Mouse (Mus musculus) embryonic facial prominence, embryonic 10.5 days (tissue): ENCODE data around the gene H60b. TPM values are rescaled to one million over a fixed set of nuclear protein-coding genes. Genes with fewer than 3 reads are reported as not detected.
A peak's percentile ranks its signal among the peaks of the same experiment; 100 is the strongest.
"Not testable (repeated sequence)": the region's sequence is repeated elsewhere in the genome, so short reads cannot be mapped to it uniquely, and the experiment has no call there.

Experiments
- DNase-seq: peaks from one replicate; pipeline ENCODE4 v3.0.0-alpha.2; 2017; ENCODE audit warnings: low spot score
- H3K27ac ChIP-seq: fragments of 300-500 bp; sonication (generic); replicated peaks from 2 replicates; pipeline ENCODE4 v1.5.1; 2016; ENCODE audit warnings: mild to moderate bottlenecking
- H3K27me3 ChIP-seq: fragments of 300-500 bp; sonication (generic); replicated peaks from 2 replicates; pipeline ENCODE4 v1.6.1; 2016; ENCODE audit warnings: low read depth, mild to moderate bottlenecking; ENCODE audit not compliant: poor library complexity, severe bottlenecking
- H3K36me3 ChIP-seq: fragments of 300-500 bp; sonication (generic); replicated peaks from 2 replicates; pipeline ENCODE4 v1.6.1; 2016; ENCODE audit warnings: mild to moderate bottlenecking, moderate library complexity
- H3K4me1 ChIP-seq: fragments of 300-500 bp; sonication (generic); 2 replicates; pipeline ENCODE4 v1.6.1; 2016
- H3K4me3 ChIP-seq: fragments of 300-500 bp; sonication (generic); 2 replicates; pipeline ENCODE4 v1.5.1; 2016; ENCODE audit warnings: mild to moderate bottlenecking, moderate library complexity
- H3K9me3 ChIP-seq: fragments of 300-500 bp; sonication (generic); 2 replicates; pipeline ENCODE4 v1.6.1; 2016; ENCODE audit warnings: mild to moderate bottlenecking
- WGBS: fragments of 180-500 bp; shearing (Covaris S2); methylation state at CpG from one replicate; pipeline ENCODE4 v1.1.7; 2016; 5-methylcytosine and 5-hydroxymethylcytosine counted together
- polyA plus RNA-seq: library from polyadenylated mRNA; unstranded; fragments of >200 nt; fragmentation: Nextera tagmentation; extraction: Ambion mirVana; gene quantifications from 2 replicates; pipeline ENCODE4 v1.2.1, GENCODE M21; 2016

The H60b gene
- 0.25 and 0.72 TPM in 2 replicates for polyA plus RNA-seq

DNA sequence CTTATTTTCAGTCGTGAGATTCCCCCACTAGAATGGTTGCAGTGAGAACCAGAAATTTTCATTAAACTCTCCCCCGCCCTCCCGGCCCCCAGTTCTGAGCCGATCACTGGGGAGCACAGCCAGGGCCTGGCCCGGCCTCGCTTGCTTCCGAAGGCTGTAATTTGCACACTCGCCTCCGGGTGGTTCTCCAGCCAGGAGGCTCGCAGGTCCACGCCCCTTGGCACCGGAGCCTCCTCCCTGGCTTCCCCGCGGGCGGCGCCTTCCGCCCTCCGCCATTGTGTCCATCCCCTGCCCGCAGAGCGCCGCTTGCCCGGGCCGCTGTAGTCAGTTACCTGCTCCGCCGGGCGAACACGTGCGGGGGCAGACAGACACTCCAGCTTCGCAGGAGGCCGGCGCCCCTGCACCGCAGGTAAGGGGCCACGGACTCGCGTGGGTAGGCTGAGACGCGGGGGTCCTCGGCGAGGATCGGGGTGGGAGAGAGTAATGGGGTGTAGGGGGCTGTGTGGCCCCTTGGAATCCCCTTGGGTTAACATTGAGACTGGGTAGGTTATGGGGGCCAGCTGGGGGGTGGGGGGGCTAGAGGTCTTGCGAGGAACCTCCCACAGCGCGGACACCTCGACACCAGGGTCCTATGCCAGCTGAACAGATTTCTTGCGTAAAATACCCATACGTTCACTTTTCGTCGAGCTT lies at the start of gene H60b, which contains the start of gene Raet1e:
TSS of gene H60b (plus strand) at position 277 of the 690 bp plus-strand sequence.
TSS of gene Raet1e (plus strand) at position 260 of the 690 bp plus-strand sequence.
- peak; percentile 79 for DNase-seq
- H3K9me3 ChIP-seq, H3K27ac ChIP-seq, H3K36me3 ChIP-seq: not testable (repeated sequence)
- H3K4me3 ChIP-seq, result peak within 1 kb of the TSS; percentile 58
- H3K4me1 ChIP-seq, result peaks cover 21% of the 10 kb centered on the region
- H3K27me3 ChIP-seq, result peaks cover 99% of the 10 kb centered on the region
- WGBS, result under 1% methylated on average over 48 of the region's 48 CpGs

DNA sequence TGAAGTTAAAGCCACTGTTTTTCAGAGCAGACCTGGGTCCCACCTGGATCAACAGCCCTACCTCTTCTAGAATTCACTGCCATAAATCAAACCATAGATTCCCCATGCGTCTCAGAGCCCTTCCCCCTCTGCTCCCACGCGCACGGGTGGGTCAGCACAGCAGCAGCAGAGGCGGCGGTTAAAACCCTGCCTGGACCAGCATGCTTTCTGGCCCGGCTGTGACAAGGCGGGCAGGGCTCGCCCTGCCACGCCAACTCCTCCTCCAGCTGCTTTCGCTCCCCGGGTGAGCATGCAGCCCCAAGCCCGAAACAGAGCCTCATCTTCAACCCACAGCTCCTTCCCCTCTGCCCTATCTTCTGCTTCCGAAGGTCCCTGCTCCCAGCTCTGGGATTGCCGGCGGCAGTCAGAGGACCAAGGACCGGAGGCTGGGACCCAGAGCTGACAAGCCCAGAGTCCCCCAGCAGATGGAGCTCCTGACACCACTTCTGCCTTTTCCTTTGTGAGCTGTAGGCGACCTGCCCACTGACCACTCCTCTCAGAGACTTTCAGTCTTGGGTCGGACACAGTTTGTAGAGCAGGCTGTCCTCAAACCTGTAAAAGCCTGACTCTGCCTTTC lies 17.6 kb upstream of the H60b start:
- WGBS, result under 1% methylated on average over 19 of the region's 19 CpGs
- H3K4me3 ChIP-seq, result peak overlapping the region; percentile 61
- 0 out of 2 replicates have a peak, but pooled peaks cover 3% of the 10 kb centered on the region for H3K4me1 ChIP-seq
- peak; percentile 85 for DNase-seq
- peaks cover 3% of the 10 kb centered on the region for H3K9me3 ChIP-seq
- H3K27me3 ChIP-seq, result peaks cover 6% of the 10 kb centered on the region
- H3K27ac ChIP-seq, result peak overlapping the region; percentile 77
- H3K36me3 ChIP-seq, result no peaks in the 10 kb centered on the region

DNA sequence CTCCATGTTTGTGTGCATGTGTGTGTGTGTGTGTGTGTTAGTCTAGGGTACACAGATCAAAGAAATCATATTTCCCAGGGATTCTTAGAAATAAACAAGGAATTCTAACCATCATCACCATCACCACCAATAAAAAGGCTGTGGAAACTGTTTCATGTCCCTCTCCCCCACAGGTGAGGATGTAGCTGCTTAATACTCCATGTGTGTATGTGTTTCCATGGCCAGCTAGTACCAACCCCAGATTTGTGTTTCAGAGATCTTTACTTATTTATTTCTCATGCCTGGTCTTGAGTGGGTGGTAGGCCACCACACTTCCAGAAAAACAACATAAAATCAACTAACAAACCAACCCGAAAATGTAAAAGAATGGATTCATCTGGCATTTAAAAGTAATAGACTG lies 16.2 kb upstream of the H60b start:
- H3K36me3 ChIP-seq, H3K27ac ChIP-seq, H3K4me1 ChIP-seq, H3K4me3 ChIP-seq, H3K9me3 ChIP-seq, H3K27me3 ChIP-seq: not testable (repeated sequence)
- WGBS, result 87% methylated on average over 1 of the region's 1 CpGs
- peak; percentile 63 for DNase-seq

DNA sequence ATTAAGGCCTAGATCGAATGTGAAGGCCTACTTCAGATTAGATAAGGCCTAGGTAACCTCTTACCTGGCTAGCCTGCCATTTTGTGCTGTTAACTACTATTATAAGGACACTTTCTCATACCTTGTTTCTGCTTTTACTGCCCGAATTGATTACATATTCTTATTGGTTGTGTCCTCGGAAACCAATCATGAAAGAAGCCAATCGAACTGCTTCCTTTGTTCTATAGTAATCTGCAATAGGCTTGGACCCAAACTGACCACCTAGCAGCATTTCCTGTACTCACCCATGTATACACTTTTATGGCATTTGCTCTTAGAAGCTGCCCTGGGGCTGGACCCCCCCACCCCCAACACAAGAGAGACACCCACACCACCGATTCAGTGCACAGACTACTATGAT lies 15.5 kb upstream of the H60b start:
- no peak for DNase-seq
- Histone ChIP-seq H3K27me3 (peaks cover 6% of the 10 kb centered on the region), H3K27ac (no peak overlapping the region), H3K36me3 (peaks cover 3% of the 10 kb centered on the region; the same call in 1 of the 2 replicates), H3K4me1 (0 out of 2 replicates have a peak, but pooled peaks cover 3% of the 10 kb centered on the region), H3K4me3 (no peak overlapping the region), H3K9me3 (peaks cover 3% of the 10 kb centered on the region)
- WGBS, result 71% methylated on average over 5 of the region's 5 CpGs

DNA sequence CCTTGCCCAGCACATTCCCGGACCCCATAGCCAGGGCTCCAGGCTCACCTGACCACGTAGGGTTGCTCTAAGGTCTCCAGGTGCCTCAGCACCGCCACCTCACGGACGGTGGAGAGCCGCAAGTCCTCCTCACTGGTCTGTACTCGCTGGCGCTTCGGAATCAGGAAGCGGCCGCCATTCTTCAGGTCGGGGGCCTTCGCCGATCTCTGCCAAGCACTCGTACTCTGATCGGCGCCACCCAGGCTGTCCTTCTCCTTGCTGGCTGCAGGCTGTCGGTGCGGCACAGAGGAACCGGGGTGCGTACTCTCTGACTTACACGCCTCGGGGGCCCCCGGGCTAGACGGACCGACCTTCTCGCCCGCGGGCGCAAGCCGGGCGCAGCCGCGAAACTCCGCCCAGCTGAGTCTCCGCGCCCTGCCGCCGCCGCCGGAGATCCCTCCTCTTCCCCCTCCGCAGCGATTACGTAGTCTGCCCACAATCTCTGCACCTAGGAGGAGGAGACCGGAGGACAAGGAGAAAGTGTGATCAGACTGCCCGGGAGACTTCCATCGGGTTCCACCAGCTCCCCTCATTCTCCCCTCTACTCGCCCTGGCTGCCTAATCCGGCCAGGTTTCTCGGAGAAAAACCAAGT lies 9.8 kb upstream of the H60b start:
- Histone ChIP-seq H3K36me3 (peaks cover 3% of the 10 kb centered on the region; the same call in 1 of the 2 replicates), H3K27ac (peak overlapping the region; percentile 92), H3K9me3 (no peaks in the 10 kb centered on the region), H3K4me1 (peaks cover 26% of the 10 kb centered on the region), H3K27me3 (peaks cover 46% of the 10 kb centered on the region), H3K4me3 (peak overlapping the region; percentile 80)
- DNase-seq, result peak; percentile 89
- under 1% methylated on average over 50 of the region's 50 CpGs for WGBS

DNA sequence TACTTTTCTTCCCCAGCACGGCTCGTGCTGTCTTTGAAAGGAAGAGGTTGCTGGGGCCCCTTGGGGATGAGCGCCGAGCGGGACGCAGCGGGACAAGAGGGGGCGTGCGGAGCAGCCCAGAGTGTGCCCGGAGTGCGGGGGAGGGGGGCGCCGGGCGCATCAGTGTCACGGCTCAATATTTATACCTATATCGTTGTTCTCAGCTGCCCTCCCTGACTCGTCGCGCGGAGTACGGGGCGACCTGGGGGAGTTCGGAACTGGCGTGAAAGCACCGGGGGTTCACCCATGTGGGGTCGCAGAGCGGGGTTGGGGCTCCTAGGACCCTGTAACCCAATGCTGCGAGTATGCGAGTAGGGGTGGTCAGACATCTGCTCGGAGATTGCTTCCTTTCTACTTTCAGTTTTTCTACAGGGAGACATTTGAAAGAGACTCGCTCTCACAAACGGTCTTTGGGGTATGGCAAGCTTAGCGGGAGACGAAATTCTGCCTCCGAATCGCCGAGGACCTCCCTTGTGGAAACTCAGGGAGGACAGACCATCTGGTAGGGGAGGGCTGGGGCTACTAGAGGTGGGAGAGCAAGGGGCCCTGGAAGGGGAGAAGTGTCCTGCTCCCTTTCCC lies 9.2 kb upstream of the H60b start, which contains the start of gene E030030I06Rik:
TSS of gene E030030I06Rik (minus strand) at position 198 of the 618 bp plus-strand sequence.
- peak; percentile 73 for DNase-seq
- H3K27ac ChIP-seq, result peak within 1 kb of the TSS; percentile 92
- H3K36me3 ChIP-seq, result peaks cover 3% of the 10 kb centered on the region; the same call in 1 of the 2 replicates
- WGBS, result under 1% methylated on average over 37 of the region's 37 CpGs
- peak within 1 kb of the TSS; percentile 80 for H3K4me3 ChIP-seq
- peaks cover 28% of the 10 kb centered on the region for H3K4me1 ChIP-seq
- peaks cover 52% of the 10 kb centered on the region for H3K27me3 ChIP-seq
- no peaks in the 10 kb centered on the region for H3K9me3 ChIP-seq

DNA sequence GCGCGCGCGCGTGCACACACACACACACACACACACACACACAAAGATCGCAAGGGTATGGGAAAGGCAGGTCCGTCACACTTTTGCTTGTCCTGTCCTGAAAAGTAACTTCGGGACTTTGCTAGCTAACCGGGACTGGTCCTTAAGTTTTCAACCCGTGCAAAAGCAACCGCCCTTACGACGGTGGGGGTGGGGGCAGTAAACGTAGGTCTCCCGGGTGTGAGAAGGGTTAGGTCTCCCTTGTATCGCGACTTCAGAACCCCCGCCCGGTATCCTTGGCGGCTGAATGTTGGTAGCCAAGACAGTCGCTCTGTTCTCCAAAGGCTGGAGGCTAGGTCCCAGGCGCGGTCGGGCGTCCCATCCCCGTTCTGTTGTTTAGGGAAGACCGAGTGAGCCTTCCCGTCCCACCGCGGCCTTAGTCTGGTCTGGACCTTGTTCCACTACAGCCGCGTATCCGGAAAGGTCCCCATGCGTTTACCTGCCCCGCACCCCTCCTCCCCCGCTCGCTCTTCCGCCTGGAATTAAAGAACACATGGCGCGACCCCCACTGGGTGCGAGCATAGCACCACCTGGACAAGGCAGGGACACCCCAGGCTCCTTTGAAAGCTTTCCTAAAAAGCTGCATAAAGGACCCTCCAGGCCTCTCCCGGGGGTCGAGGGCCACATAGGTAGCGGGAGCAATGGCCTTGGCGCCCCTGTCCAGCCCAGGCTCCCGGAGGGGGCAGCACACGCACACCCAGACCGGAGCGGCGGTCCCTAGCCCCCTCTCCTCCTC lies 8.5 kb upstream of the H60b start:
- no peak overlapping the region; the same call in 1 of the 2 replicates for H3K27ac ChIP-seq
- H3K36me3 ChIP-seq, result peaks cover 3% of the 10 kb centered on the region; the same call in 1 of the 2 replicates
- under 1% methylated on average over 50 of the region's 50 CpGs for whole genome bisulfite sequencing
- H3K27me3 ChIP-seq, result peaks cover 59% of the 10 kb centered on the region
- peak; percentile 65 for DNase-seq
- H3K9me3 ChIP-seq, result no peaks in the 10 kb centered on the region
- H3K4me1 ChIP-seq, result peaks cover 29% of the 10 kb centered on the region
- H3K4me3 ChIP-seq, result peak overlapping the region; percentile 80

DNA sequence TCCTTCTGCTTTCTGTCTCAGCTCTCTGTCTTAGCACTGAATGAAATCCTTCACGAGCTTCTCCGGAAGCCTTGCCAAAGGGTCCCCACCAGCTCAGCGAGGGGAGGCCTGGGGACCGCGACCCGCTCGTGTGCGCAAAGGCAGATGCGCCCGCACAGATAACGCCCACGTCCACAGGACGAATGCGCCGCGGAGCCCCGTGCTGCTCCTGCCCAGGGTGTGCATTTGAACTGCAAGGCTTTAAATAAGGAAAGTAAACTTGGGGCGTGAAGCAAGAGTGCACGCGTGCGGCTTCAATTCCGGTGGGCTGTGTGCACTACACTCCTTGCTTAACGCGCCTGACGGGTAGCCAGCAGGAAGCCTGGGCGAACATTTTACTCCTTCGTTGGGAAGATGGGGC lies 7.8 kb upstream of the H60b start:
- peaks cover 29% of the 10 kb centered on the region for H3K4me1 ChIP-seq

DNA sequence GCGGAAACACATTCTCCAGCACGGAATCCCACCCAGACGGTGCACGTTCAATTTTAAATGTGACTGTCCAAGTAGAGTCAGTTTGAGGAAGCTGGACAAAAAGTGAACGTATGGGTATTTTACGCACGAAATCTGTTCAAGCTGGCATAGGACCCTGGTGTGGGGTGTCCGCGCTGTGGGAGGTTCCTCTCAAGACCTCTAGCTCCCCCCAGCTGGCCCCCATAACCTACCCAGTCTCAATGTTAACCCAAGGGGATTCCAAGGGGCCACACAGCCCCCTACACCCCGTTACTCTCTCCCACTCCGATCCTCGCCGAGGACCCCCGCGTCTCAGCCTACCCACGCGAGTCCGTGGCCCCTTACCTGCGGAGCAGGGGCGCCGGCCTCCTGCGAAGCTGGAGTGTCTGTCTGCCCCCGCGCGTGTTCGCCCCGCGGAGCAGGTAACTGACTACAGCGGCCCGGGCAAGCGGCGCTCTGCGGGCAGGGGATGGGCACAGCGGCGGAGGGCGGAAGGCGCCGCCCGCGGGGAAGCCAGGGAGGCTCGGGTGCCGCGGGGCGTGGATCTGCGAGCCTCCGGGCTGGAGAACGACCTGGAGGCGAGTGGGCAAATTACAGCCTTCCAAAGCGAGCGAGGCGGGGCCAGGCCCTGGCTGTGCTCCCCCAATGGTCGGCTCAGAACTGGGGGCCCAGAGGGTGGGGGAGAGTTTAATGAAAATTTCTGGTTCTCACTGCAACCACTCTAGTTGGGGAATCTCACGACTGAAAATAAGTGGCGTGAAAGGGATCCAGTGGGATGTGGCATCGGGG lies 7.1 kb upstream of the H60b start:
- H3K27me3 ChIP-seq, result peaks cover 73% of the 10 kb centered on the region
- H3K27ac ChIP-seq, H3K36me3 ChIP-seq, H3K9me3 ChIP-seq: not testable (repeated sequence)
- WGBS, result 1% methylated on average over 55 of the region's 55 CpGs
- peaks cover 29% of the 10 kb centered on the region for H3K4me1 ChIP-seq
- DNase-seq, result peak; percentile 50
- H3K4me3 ChIP-seq, result peak overlapping the region; percentile 80

More for the DNA sequence above, 7.8 kb upstream of the H60b start:
- peaks cover 3% of the 10 kb centered on the region; the same call in 1 of the 2 replicates for H3K36me3 ChIP-seq
- no peaks in the 10 kb centered on the region for H3K9me3 ChIP-seq
- H3K27ac ChIP-seq, result no peak overlapping the region
- under 1% methylated on average over 27 of the region's 27 CpGs for WGBS
- peak; percentile 53 for DNase-seq
- peak overlapping the region; percentile 80 for H3K4me3 ChIP-seq
- H3K27me3 ChIP-seq, result peaks cover 66% of the 10 kb centered on the region

DNA sequence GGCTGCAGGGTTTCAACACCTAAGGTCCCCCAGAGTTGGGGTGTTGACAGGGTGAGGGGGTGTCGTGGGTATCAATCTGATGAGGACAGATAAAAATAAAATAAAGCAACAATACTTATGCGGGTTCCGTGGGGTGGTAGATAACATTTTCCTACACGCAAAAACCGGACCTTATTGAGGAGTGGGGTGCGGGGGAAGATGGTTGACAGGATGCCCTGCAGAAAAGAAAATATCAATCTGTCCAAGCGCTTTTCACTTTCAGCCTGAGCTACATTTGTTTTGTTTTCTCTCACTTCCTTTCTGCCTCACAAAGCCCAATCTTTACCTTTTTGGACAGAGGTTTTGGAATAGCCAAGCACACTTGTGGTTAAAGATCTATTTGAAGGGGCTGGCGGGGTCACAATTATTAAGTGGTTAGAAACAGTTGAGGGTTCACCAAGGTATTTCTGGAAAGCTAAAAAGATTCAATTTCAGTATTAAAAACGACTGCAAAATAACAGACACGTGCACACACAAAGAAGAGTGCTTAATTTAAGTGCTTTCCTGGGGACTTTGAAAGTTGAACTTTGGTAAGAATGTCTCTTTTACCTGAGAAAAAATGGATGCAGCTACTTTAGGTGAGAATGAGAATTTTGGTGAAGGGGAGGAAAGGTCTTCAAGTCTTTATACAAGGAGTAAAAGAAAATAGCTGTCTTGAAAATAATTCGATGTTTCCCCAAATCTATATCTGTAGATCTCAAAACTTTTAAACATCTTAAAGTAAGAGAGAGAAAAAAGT lies 6.3 kb upstream of the H60b start:
- not testable (repeated sequence) for H3K4me3 ChIP-seq, DNase-seq, H3K27ac ChIP-seq, H3K36me3 ChIP-seq, H3K9me3 ChIP-seq
- WGBS, result 2% methylated on average over 11 of the region's 11 CpGs
- Histone ChIP-seq H3K27me3 (peaks cover 81% of the 10 kb centered on the region), H3K4me1 (peaks cover 29% of the 10 kb centered on the region)
